Mouse (Mus musculus) stomach, embryonic 16.5 days (tissue): ENCODE results near the gene Xab2. TPM values are rescaled to one million over a fixed set of nuclear protein-coding genes. Genes with fewer than 3 reads are reported as not detected.

ENCODE experiments used
- ATAC-seq: fragments of 200-750 bp; cut with Nextera tagmentation; 2 replicates; pipeline ENCODE4 v1.8.0; 2017; ENCODE audit warnings: moderate number of reproducible peaks, moderate TSS enrichment; ENCODE audit not compliant: insufficient read depth, low FRiP score
- H3K27ac ChIP-seq: fragments of 300-500 bp; sonication (generic); 2 replicates; pipeline ENCODE4 v1.5.1; 2014; ENCODE audit warnings: low read length
- H3K27me3 ChIP-seq: fragments of 300-500 bp; sonication (generic); 2 replicates; pipeline ENCODE4 v1.6.1; 2014; ENCODE audit warnings: low read length, control low read depth, mixed read lengths; ENCODE audit not compliant: control insufficient read depth, insufficient read depth
- H3K36me3 ChIP-seq: fragments of 300-500 bp; sonication (generic); 2 replicates; pipeline ENCODE4 v1.6.1; 2014; ENCODE audit warnings: low read length; ENCODE audit not compliant: control insufficient read depth, insufficient read depth
- H3K4me1 ChIP-seq: fragments of 300-500 bp; sonication (generic); 2 replicates; pipeline ENCODE4 v1.6.1; 2014; ENCODE audit warnings: low read length, control low read depth, mixed read lengths; ENCODE audit not compliant: control insufficient read depth, insufficient read depth
- H3K4me2 ChIP-seq: fragments of 300-500 bp; sonication (generic); 2 replicates; pipeline ENCODE4 v1.6.1; 2014; ENCODE audit warnings: low read depth, low read length, mixed read lengths
- H3K4me3 ChIP-seq: fragments of 300-500 bp; sonication (generic); replicated peaks from 2 replicates; pipeline ENCODE4 v1.5.1; 2014; ENCODE audit warnings: mild to moderate bottlenecking, low read length
- H3K9ac ChIP-seq: fragments of 300-500 bp; sonication (generic); 2 replicates; pipeline ENCODE4 v1.6.1; 2014; ENCODE audit warnings: low read length
- H3K9me3 ChIP-seq: fragments of 300-500 bp; sonication (generic); replicated peaks from 2 replicates; pipeline ENCODE4 v1.6.1; 2016; ENCODE audit warnings: low read length, control low read depth; ENCODE audit not compliant: control insufficient read depth
- WGBS: fragments of 180-500 bp; shearing (Covaris S2); extraction: QIAGEN DNeasy Blood & Tissue Kit; methylation state at CpG from one replicate; pipeline ENCODE4 v1.1.7; 2014; 5-methylcytosine and 5-hydroxymethylcytosine counted together
- polyA plus RNA-seq: library from polyadenylated mRNA; unstranded; fragments of >200 nt; fragmentation: Nextera tagmentation; extraction: Ambion mirVana; gene quantifications from 2 replicates; pipeline ENCODE4 v1.2.1, GENCODE M21; 2015

The Xab2 gene
- polyA plus RNA-seq, 1 experiment from 2014 or later = 50.8 TPM

DNA sequence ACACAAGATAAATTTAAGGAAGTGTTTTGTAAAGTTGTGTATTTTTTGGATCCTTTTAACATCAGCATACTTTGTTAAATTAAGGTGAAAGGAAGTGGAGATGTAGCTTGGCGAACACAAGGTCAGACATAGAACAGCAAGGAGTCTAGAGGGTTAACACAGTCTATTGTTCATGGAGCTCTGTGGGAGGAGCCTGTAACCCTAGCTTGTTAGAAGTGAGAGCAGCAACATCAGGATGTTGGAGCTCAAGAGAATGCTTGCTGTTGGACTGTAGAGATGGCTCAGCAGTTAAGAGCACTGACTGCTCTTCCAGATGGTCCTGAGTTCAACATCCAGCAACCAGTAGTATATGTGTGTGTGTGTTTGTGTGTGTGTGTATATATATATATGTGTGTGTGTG, 27.9 kb upstream of the Xab2 start:
- no peak overlapping the region for H3K4me2 ChIP-seq

DNA sequence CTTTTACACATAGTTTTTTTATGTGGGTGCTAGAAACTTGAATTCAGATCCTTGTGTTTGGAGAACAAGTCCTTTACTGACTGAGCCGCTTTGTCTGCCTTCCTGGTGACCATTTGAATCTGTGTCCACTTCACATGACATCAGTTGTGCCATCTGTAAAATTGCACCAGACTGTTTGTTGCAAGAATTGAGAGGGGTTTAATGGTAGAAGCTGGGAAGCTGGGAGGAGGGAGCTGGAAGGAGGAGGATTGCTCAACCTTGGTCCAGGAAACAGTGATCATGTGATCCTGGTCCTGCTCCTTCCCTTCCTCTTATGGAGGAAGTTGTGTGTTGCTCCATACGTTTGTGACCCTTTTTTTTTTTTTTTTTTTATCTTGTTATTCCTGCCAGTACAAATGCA, 27.2 kb upstream of the Xab2 start:
- Histone ChIP-seq H3K4me3 (no peak overlapping the region), H3K4me2 (no peak overlapping the region), H3K9ac (no peak overlapping the region), H3K9me3 (no peaks in the 10 kb centered on the region), H3K27me3 (no peaks in the 10 kb centered on the region), H3K4me1 (no peaks in the 10 kb centered on the region), H3K36me3 (no peaks in the 10 kb centered on the region), H3K27ac (no peak overlapping the region)
- 54% methylated on average over 2 of the region's 2 CpGs for WGBS
- ATAC-seq = no peak

More for the DNA sequence above, 27.9 kb upstream of the Xab2 start:
- Histone ChIP-seq H3K27me3 (no peaks in the 10 kb centered on the region), H3K36me3 (no peaks in the 10 kb centered on the region), H3K4me3 (no peak overlapping the region), H3K4me1 (no peaks in the 10 kb centered on the region), H3K27ac (no peak overlapping the region), H3K9me3 (no peaks in the 10 kb centered on the region), H3K9ac (no peak overlapping the region)
- ATAC-seq = no peak
- 47% methylated on average over 1 of the region's 1 CpGs for WGBS

DNA sequence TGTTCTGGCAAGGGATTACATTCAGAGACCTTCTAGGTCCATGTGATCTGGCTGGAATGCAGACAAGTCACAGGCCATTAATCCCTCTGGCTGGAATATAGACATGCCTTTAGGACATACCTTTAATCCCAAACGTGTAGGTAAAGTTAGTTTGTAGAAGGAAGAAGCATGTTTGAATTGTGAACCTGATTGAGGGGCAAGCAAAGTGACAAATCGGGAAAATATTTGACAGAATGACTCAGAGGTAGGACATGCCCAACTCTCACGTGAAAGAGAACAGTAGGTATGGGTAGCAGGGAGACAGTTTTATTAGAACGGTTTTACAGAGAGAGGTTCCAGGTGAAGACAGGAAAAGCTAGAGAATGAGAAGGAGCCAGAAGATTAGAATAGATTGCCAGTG, 26.4 kb upstream of the Xab2 start:
- Histone ChIP-seq H3K4me1 (no peaks in the 10 kb centered on the region), H3K27me3 (no peaks in the 10 kb centered on the region), H3K9me3 (no peaks in the 10 kb centered on the region), H3K4me2 (no peak overlapping the region), H3K36me3 (no peaks in the 10 kb centered on the region), H3K27ac (no peak overlapping the region; the same call in 1 of the 2 replicates), H3K9ac (no peak overlapping the region), H3K4me3 (no peak overlapping the region)
- 63% methylated on average over 4 of the region's 4 CpGs for WGBS
- no peak for ATAC-seq

DNA sequence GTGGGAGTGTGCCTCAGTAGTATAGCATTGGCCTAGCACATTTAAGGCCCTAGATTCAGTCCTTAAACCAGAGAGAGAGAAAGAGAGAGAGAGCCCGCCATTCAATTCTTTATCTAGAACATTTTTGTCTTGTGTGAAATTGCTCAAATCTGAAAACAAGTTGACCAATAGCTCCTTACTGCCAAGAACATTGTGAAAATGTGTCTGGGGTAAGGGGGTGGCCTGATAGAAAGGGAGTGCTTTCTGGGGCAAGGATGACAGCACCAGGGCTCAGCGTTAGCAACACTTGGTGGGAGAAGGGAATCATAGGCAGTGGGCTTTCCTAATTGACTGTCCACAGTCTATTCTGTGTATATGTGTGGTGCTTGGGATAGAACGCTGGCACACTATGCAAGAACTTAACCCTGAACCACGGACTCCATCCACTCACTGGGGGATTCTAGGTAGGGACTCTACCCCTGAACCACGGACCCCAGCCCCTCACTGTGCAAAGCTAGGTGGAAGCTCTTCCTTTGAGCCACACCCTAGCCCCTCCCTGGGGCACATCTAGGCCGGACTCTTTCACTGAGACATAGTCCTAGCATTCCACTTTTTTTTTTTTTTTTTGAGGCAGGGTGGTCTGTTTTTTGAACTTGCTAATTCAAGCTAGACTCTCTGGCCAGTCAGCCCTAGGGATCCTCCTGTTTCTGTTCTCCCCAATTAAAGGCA, 25.9 kb upstream of the Xab2 start:
- H3K4me3 ChIP-seq = no peak overlapping the region
- H3K27me3 ChIP-seq = no peaks in the 10 kb centered on the region
- no peaks in the 10 kb centered on the region for H3K36me3 ChIP-seq
- no peak overlapping the region for H3K9ac ChIP-seq
- 79% methylated on average over 6 of the region's 6 CpGs for WGBS
- H3K9me3 ChIP-seq = no peaks in the 10 kb centered on the region
- no peaks in the 10 kb centered on the region for H3K4me1 ChIP-seq
- no peak overlapping the region for H3K27ac ChIP-seq
- no peak for ATAC-seq
- H3K4me2 ChIP-seq = no peak overlapping the region

DNA sequence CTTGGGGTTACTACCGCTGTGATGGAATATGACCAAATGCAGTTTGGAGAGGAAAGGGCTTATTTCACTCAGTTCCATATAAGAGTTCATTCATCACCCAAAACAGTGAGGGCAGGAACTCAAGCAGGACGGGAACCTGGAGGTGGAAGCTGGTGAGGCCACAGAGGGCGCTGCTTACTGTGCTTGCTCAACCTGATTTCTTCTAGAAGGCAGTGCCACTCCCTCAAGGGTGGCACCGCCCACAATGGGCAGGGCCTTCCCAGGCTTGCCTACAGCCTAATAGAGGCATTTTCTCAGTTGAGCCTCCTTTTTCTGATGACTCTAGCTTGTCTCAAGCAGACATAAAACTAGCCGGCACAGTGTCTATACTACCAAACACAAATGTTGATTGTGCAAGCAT, 24.7 kb upstream of the Xab2 start:
- ATAC-seq = peak; percentile 67; the same call in 1 of the 2 replicates
- no peak overlapping the region for H3K4me2 ChIP-seq
- H3K9me3 ChIP-seq = no peaks in the 10 kb centered on the region
- no peak overlapping the region for H3K9ac ChIP-seq
- no peaks in the 10 kb centered on the region for H3K4me1 ChIP-seq
- H3K36me3 ChIP-seq = no peaks in the 10 kb centered on the region
- H3K27ac ChIP-seq = no peak overlapping the region
- H3K4me3 ChIP-seq = no peak overlapping the region
- WGBS = 20% methylated on average over 5 of the region's 5 CpGs
- no peaks in the 10 kb centered on the region for H3K27me3 ChIP-seq

DNA sequence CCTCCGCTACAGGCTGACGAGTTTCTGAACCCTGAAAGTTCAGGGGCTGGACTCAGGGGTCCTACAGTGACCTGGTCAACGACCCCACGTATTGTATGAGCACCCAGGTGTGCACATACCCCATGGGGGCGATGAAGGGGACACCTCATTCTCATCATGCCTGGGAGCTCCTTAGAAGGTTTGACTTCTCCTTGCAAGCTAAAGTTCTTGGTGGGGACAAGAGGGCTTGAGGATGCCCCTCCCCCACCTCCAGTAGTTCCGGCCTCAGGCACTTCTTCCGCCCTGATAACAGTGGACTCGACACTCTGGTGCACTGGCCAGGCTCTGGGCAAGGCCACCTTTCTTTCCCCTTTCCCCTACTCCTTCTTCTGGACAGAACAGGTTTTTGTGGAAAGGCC, 10.4 kb upstream of the Xab2 start:
- Histone ChIP-seq H3K9me3 (no peaks in the 10 kb centered on the region), H3K4me3 (peak overlapping the region; percentile 66), H3K36me3 (0 out of 2 replicates have a peak, but pooled peaks cover 5% of the 10 kb centered on the region), H3K4me1 (no peaks in the 10 kb centered on the region), H3K27me3 (no peaks in the 10 kb centered on the region), H3K4me2 (peak overlapping the region; percentile 84), H3K9ac (peak overlapping the region; percentile 81), H3K27ac (0 out of 2 replicates have a peak overlapping the region, but pooled peaks have one; percentile 16)
- 9% methylated on average over 8 of the region's 8 CpGs for WGBS
- ATAC-seq = peak; percentile 61; the same call in 1 of the 2 replicates

DNA sequence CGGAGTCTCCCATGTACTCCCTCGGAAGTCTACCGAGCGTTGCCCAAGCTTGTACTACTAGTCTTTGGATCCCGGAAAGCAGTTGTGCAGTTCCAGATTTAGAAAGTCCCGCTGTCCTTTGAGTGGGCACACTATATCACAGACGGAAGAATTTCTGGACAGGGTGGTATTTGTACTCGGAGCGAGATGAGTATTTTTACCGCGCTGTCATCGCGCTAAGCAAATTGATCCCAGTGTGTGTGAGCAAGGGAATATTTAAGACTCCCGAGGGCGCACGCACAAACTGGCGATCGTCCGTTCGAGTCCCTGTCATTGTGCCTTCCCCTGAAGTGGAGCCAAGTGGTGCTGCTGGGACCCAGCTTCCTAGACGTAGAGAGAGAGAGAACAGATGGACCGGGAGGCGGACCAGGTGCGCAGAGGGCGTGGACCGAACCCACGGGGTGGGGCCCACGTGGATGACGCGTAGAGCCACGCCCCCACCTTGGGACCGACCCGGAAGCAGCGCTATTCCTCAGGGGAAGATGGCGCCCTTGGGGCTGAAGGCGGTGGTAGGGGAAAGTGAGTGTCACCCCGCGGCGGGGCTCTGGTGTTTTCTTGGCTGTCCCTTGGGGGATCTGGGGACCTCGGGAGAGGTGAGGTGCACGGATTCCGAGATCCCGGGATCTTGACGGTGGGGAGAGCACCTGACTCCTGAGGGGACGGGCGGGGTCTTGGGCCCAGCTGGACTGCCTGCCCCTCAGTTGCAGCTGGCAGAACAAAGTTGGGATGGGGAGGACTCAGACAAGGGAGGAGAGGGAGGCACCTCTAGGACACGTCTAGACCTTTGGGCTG, 9.7 kb upstream of the Xab2 start, which contains the start of gene Stxbp2:
Gene Stxbp2 (plus strand): TSS at position 309 of the 831 bp plus-strand sequence.
- ATAC-seq = peak; percentile 93
- peak within 1 kb of the TSS; percentile 81 for H3K9ac ChIP-seq
- H3K27ac ChIP-seq = 0 out of 2 replicates have a peak within 1 kb of the TSS, but pooled peaks have one; percentile 16
- peak within 1 kb of the TSS; percentile 84 for H3K4me2 ChIP-seq
- H3K9me3 ChIP-seq = no peaks in the 10 kb centered on the region
- 6% methylated on average over 47 of the region's 47 CpGs for WGBS
- no peaks in the 10 kb centered on the region for H3K4me1 ChIP-seq
- no peaks in the 10 kb centered on the region for H3K27me3 ChIP-seq
- peak within 1 kb of the TSS; percentile 66 for H3K4me3 ChIP-seq
- H3K36me3 ChIP-seq = 0 out of 2 replicates have a peak, but pooled peaks cover 5% of the 10 kb centered on the region

DNA sequence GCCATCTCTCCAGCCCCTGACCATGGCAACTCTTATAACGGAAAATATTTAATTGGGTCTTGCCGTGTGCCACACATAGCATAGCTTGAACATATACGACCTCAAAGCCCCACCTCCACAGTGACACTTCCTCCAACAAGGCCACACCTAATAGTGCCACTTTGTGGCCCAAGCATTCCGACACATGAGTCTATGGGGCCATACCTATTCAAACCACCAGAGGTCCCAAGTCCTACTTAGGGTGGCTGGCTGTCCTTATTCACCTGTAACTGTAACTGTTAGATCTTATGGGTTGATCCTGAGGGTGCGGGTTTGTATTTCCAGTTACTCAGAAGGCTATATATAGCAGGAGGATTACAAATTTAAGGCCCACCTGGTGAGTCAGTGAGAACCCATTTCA, 6.9 kb upstream of the Xab2 start:
- ATAC-seq = no peak
- Histone ChIP-seq H3K9ac (no peak overlapping the region), H3K36me3 (no peaks in the 10 kb centered on the region), H3K4me2 (no peak overlapping the region), H3K4me3 (no peak overlapping the region), H3K27ac (no peak overlapping the region), H3K4me1 (no peaks in the 10 kb centered on the region), H3K9me3 (no peaks in the 10 kb centered on the region), H3K27me3 (no peaks in the 10 kb centered on the region)
- WGBS = 23% methylated on average over 5 of the region's 5 CpGs

DNA sequence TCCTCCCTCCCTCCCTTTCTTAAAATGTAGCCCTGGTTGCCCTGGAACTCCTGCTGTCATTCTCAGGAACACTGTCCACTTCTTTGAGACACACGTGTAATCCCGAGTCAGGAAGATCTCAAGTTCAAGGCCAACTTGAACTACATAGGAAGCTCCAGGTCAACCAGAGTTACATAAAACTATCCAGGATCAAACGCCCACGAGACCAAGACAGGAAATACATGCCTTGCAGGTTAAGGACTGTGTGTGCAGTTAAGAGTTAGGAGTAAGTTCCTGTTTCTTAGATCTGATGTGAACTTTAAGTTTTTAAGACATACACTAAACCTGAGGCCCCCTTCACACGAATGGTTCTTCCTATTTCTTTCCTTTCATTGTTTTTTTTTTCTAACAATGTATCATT, 5.9 kb upstream of the Xab2 start:
- WGBS = 51% methylated on average over 5 of the region's 5 CpGs
- Histone ChIP-seq H3K27me3 (no peaks in the 10 kb centered on the region), H3K36me3 (no peaks in the 10 kb centered on the region), H3K27ac (no peak overlapping the region), H3K9me3 (no peaks in the 10 kb centered on the region), H3K4me2 (no peak overlapping the region), H3K9ac (no peak overlapping the region), H3K4me1 (peaks cover 4% of the 10 kb centered on the region; the same call in 1 of the 2 replicates), H3K4me3 (no peak overlapping the region)
- ATAC-seq = no peak
